13 mouse cellular contexts compared by ENCODE assay signal in genomic region chr17:87325501-87325900, GRCm38 (mm10). TPM values are rescaled to one million over a fixed set of nuclear protein-coding genes. Genes with fewer than 3 reads are reported as not detected.
DNase-seq lines count a peak whose midpoint lies in the region; ATAC-seq and TF ChIP-seq lines count a peak whose summit lies in the region.
"Had no signal": no experiment of that assay in that cellular context is flagged by ENCODE, and none has a peak within 500 bp of the region (broad histone marks: within the 10 kb centered on the region; RNA-seq: fewer than 3 reads in every experiment).

No protein-coding gene starts in this region.

- no peak for DNase-seq in layer of hippocampus, adult 2 months (ENCODE audit: low spot score in 2 of 2)
- DNase-seq in layer of hippocampus, adult 9-10 months (ENCODE audit: low spot score), result no peak
- DNase-seq in brain, adult 2 months (ENCODE audit: low read depth, low spot score), result peak; percentile 93
- peak; percentile 60 to 64 for DNase-seq in cerebellum, postnatal 14 days
- peak; percentile 61 for DNase-seq in thymus, postnatal 0 days (ENCODE audit: low spot score)
- no peak for DNase-seq in adrenal gland, postnatal 36 days
- DNase-seq in heart, adult 2 months, result no peak
- DNase-seq: kidney, adult 18-20 months; right cerebral cortex, postnatal 4 days had no signal

- H3K9me3 ChIP-seq in kidney, embryonic 15.5 days (replicated peaks), result no peaks in the 10 kb centered on the region
- H3K9me3 ChIP-seq: heart, embryonic 15.5 days had no signal

- TF ChIP-seq POLR2A in heart, adult 2 months (IDR thresholded peaks at IDR 0.05; ENCODE audit: insufficient read depth, low read depth, low read length), result no peak

- ATAC-seq in kidney, embryonic 15.5 days (replicated peaks; ENCODE audit: low FRiP score), result no peak

- H3K4me3 ChIP-seq in layer of hippocampus, adult 2 months, result no peak overlapping the region
- no peak overlapping the region for H3K4me3 ChIP-seq in kidney, embryonic 15.5 days (replicated peaks)
- no peak overlapping the region for H3K4me3 ChIP-seq in heart, adult 2 months
- H3K4me3 ChIP-seq: heart, embryonic 15.5 days; hindbrain, embryonic 13.5 days had no signal

- intact Hi-C loops in heart, adult 2 months (cut with DNase I), result no loop called here

- peaks cover 5% of the 10 kb centered on the region; the same call in 1 of the 2 replicates for H3K36me3 ChIP-seq in kidney, embryonic 15.5 days
- no peaks in the 10 kb centered on the region for H3K36me3 ChIP-seq in heart, adult 2 months (ENCODE audit: control insufficient read depth, insufficient read depth, low read length)
- H3K36me3 ChIP-seq: heart, embryonic 15.5 days had no signal

- H3K4me2 ChIP-seq in kidney, embryonic 15.5 days, result no peak overlapping the region
- H3K4me2 ChIP-seq: heart, embryonic 15.5 days; hindbrain, embryonic 13.5 days had no signal

- TF ChIP-seq EP300 in heart, adult 2 months (IDR thresholded peaks at IDR 0.05; ENCODE audit: insufficient read depth, low read depth, low read length), result no peak

- peaks cover 21% of the 10 kb centered on the region for H3K4me1 ChIP-seq in kidney, embryonic 15.5 days
- no peaks in the 10 kb centered on the region for H3K4me1 ChIP-seq in heart, adult 2 months (ENCODE audit: control insufficient read depth, insufficient read depth, low read length)

- peaks cover 7% of the 10 kb centered on the region for H3K27me3 ChIP-seq in kidney, embryonic 15.5 days
- no peaks in the 10 kb centered on the region for H3K27me3 ChIP-seq in heart, adult 2 months (ENCODE audit: control insufficient read depth, insufficient read depth, low read length)
- H3K27me3 ChIP-seq: CH12.LX; hindbrain, embryonic 13.5 days had no signal

- TF ChIP-seq CTCF in layer of hippocampus, adult 2 months (conservative IDR thresholded peaks at IDR 0.05), result no peak
- no peak for TF ChIP-seq CTCF in heart, adult 2 months (IDR thresholded peaks at IDR 0.05)

- no peaks in the 10 kb centered on the region for H3K79me2 ChIP-seq in heart, adult 2 months (replicated peaks; ENCODE audit: control insufficient read depth, insufficient read depth, low read length)

- 69% methylated on average over 15 of the region's 15 CpGs for WGBS in kidney, embryonic 15.5 days
- WGBS in heart, adult 2 months, result 71% methylated on average over 15 of the region's 15 CpGs

- H3K9ac ChIP-seq in kidney, embryonic 15.5 days, result no peak overlapping the region
- H3K9ac ChIP-seq in heart, adult 2 months (ENCODE audit: low read depth, low read length), result no peak overlapping the region
- H3K9ac ChIP-seq: heart, embryonic 15.5 days; hindbrain, embryonic 13.5 days had no signal

- H3K27ac ChIP-seq in layer of hippocampus, adult 2 months, result peak overlapping the region; percentile 65; the same call in 1 of the 2 replicates
- H3K27ac ChIP-seq in kidney, embryonic 15.5 days, result no peak overlapping the region
- H3K27ac ChIP-seq in heart, adult 2 months, result no peak overlapping the region
- H3K27ac ChIP-seq: heart, embryonic 15.5 days; hindbrain, embryonic 13.5 days had no signal

RNA-seq across cellular contexts. Expression of gene Ttc7, which starts 42.8 kb away (rescaled TPM):
- total RNA-seq in layer of hippocampus, adult 2 months (2021), result 1 to 10 TPM; 7.0 to 8.6 TPM
- 31.2 and 33.5 TPM in 2 replicates for polyA plus RNA-seq in thymus, postnatal 0 days (2015; fragmentation: Nextera tagmentation; extraction: Ambion mirVana)
- 10 to 100 TPM in 1 of 2 experiments, 1 to 10 TPM in 1; 9.5 to 14.3 TPM for total RNA-seq in adrenal gland, postnatal 36 days (2021)
- 7.7 and 8.1 TPM in 2 replicates for polyA plus RNA-seq in kidney, embryonic 15.5 days (2015; fragmentation: Nextera tagmentation; extraction: Ambion mirVana)
- 10 to 100 TPM; 20.9 to 23.2 TPM for total RNA-seq in heart, adult 2 months (2021)
- 21.3 and 28.8 TPM in 2 replicates for polyA plus RNA-seq in heart, adult 2 months (2012; rRNA removed)

RNA-seq across cellular contexts. Expression of gene Mcfd2, which starts 59.8 kb away (rescaled TPM):
- total RNA-seq in layer of hippocampus, adult 2 months (2021), result 10 to 100 TPM; 56.0 to 62.6 TPM
- polyA plus RNA-seq in thymus, postnatal 0 days (2015; fragmentation: Nextera tagmentation; extraction: Ambion mirVana), result 57.7 and 58.4 TPM in 2 replicates
- 100 to 1,000 TPM; 256 to 285 TPM for total RNA-seq in adrenal gland, postnatal 36 days (2021)
- polyA plus RNA-seq in kidney, embryonic 15.5 days (2015; fragmentation: Nextera tagmentation; extraction: Ambion mirVana), result 110 and 112 TPM in 2 replicates
- 10 to 100 TPM; 48.3 to 59.4 TPM for total RNA-seq in heart, adult 2 months (2021)
- 60.3 and 79.7 TPM in 2 replicates for polyA plus RNA-seq in heart, adult 2 months (2012; rRNA removed)

Comparison
In these comparisons a context has a peak if more than half of its experiments do, and no peak if none do; other contexts are left out.
1. DNase-seq: peak in brain, adult 2 months (single experiment), cerebellum, postnatal 14 days (2 of 2) and thymus, postnatal 0 days (single experiment); none in layer of hippocampus, adult 2 months (0 of 2), layer of hippocampus, adult 9-10 months (single experiment), adrenal gland, postnatal 36 days (0 of 2) and heart, adult 2 months (0 of 2).
2. RNA of gene Mcfd2, which starts 59.8 kb away (total RNA-seq): 256 to 285 TPM in adrenal gland, postnatal 36 days; 56.0 to 62.6 TPM in layer of hippocampus, adult 2 months and 48.3 to 59.4 TPM in heart, adult 2 months; every median in the first group is over 4 times any median in the second.